Mouse (Mus musculus): ENCODE results near the gene Hfm1.

Hfm1 gene

DNA sequence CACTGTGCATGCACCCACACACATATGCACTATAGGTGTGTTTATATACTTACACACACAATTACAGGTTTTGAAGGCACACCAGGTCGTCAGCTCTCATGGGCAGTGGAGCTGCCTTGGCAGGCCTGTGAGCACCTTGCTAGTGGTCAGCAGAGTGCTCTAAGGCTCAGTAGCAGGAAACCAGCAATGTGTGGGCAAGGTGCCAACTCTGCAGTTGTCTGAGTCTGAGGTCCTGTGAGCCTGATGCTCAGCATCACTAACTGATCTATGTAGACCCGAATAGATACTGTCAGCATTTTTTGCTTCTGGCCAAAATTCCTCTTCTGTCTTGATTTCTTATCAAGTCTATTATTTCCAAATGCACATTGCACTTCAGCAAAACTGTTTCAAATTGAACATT lies 82.2 kb downstream of the Hfm1 start:
- no peak for DNase-seq (ENCODE audit: low spot score in 2 of 2)

- no peak for DNase-seq (ENCODE audit: low spot score in 2 of 2)
Observed at GRCm38 (mm10) chr5:106833025-106833424, 93.1 kb downstream of the Hfm1 start.

- no peak for DNase-seq (ENCODE audit: low spot score in 2 of 2)
Observed at GRCm38 (mm10) chr5:106831401-106831800, 94.7 kb downstream of the Hfm1 start.

- DNase-seq (ENCODE audit: low spot score in 2 of 2) = no peak
Observed at GRCm38 (mm10) chr5:106830775-106831174, 95.3 kb downstream of the Hfm1 start.

DNA sequence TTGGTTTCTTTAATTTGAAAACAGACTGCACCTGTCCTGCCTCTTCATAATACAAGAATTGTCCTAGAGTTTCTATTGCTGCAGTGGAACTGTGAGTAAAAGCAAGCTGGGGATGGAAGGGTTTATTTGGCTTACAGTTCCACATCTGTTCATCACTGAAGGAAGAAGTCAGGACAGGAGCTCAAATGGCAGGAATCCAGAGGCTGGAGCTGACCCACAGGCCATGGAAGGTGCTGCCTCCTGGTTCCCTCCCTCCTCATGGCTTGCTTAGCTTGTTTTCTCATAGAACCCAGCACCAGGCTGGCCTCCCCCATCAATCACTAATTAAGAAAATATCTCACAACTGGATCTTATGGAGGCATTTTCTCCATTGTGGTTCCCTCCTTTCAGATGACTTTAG lies 99.4 kb downstream of the Hfm1 start:
- DNase-seq (ENCODE audit: low spot score in 2 of 2) = no peak

DNA sequence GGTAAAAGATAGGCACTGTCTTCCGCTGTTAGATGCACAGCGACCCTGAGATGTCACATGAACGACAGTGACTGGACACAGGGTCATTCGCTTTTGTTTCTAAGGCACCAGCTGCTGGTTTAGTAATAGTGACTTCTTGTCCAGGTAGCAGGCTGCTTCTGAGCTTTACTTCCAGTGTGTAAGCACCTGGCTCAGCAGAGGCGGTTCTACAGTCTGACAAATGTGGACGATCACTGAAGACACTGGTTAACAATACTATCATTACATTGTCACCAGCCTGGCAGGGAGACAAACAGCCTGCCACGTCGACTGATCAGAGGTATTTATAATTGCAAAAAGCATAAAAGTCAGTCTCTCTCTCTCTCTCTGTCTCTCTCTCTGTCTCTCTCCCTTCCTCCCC lies 100.1 kb downstream of the Hfm1 start:
- DNase-seq (ENCODE audit: low spot score in 2 of 2) = no peak

- DNase-seq (ENCODE audit: low spot score in 2 of 2) = no peak
Observed at GRCm38 (mm10) chr5:106825301-106825853, 100.7 kb downstream of the Hfm1 start.

GRCm38 (mm10) chr5:106824716-106825115 lies 101.4 kb downstream of the Hfm1 start:
- DNase-seq (ENCODE audit: low spot score in 2 of 2) = no peak

- DNase-seq (ENCODE audit: low spot score in 2 of 2) = no peak
Observed at GRCm38 (mm10) chr5:106819630-106820029, 106.5 kb downstream of the Hfm1 start.

GRCm38 (mm10) chr5:106815923-106816654 lies 110.0 kb downstream of the Hfm1 start:
- DNase-seq (ENCODE audit: low spot score in 2 of 2) = no peak

DNA sequence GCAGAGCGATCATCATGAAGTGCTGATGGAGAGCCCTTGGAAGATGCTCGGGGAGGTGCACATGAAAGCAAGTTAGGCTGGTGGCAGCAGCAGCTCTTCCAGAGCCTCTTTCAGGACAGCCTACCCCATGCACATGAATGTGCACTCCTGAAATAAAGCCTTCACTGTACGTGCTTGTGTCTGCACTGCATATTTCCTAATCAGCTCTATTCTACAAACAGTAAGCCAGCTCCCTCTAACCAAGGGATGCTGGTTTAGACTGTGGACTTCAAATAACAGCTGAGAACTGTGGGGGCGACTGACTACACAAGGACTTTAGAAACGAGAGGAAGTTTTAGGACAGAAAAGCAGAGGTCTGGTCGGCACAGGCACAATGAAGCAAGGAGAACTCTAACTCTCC lies 111.5 kb downstream of the Hfm1 start:
- no peak for DNase-seq (ENCODE audit: low spot score in 2 of 2)

DNA sequence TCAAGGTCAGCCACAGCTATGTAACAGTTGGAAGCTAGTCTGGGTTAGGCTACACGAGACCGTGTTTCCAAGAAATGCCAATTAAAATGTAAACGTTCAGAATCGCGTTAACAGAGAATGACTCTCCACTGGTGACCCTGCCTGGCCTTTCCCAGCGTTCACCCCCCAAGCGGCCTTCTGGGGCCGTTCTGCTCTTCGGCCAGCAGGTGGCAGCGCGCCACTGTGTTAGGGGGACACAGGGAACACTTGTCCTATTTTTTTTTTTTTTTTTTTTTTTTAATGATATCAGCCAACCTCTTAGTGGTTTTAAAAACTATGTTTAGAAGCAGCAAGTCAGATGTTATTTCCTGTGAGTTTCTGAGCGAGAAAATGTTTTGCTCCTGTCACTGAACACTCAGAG lies 123.0 kb downstream of the Hfm1 start:
- peak; percentile 32 to 61 for DNase-seq (ENCODE audit: low spot score in 2 of 2)

DNA sequence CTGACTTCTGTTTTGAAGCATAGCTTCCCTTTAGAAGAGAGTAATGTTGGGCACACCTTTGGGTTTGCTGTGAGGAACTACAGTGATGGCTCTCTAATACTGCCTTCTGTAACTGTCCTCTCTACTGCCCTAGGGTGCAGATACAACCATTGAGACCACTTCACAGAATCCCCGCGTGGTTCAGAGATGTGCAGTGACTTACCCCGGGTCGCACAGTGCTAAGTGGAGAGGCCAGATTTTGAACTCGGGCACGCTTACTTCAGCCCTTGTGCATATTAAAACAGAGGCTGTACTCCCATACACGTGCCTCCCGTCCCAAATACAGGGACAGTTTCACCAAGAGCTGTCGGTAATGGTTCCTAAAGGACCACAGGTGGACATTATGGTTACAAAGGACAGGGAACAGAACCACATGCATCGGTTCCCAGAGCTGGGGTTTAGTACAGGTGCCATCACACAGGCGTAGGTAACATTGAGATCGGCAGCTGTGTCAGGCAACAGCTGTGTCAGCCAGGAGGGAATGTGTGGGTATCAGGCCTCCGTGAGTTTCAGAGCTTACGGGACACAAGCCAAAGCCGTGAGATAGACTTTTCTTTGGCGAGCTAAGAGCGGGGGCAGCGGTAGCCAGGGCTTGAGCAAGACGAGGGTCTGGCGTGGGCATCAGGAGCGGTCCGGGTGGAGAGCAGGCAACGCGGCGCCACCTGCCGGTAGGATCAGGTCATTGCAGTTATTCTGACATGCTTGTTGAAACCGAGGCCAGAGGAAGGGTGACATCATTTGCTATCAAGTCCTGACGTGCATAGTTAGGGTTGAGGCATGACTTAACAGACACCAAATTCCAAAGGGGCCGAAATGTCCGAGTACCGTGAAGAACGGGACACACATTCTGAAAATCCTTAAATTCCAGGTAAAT lies 124.0 kb downstream of the Hfm1 start:
- DNase-seq (ENCODE audit: low spot score in 2 of 2) = peak; percentile 66 to 79

- no peak for DNase-seq (ENCODE audit: low spot score in 2 of 2)
Observed at GRCm38 (mm10) chr5:106801215-106801863, 124.8 kb downstream of the Hfm1 start.

DNA sequence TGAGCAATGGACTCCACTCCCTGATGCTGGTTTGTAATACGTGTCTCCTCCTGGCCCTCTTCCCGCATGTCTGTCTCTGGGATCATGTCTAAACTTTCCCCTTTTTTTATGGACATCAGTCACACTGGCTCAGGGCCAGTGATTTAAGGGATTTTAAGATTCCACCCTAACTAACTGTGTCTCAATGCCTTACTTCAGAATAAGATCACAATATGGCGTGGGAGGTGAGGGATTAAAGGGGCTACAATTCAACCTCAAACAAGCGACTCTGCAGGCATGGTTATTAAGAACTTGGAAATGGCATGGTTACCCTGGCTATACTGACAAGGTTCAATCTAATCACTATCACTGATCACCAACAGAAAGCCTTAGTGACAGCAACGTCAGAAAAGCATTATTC lies 128.2 kb downstream of the Hfm1 start:
- no peak for DNase-seq (ENCODE audit: low spot score in 2 of 2)

- no peak for DNase-seq (ENCODE audit: low spot score in 2 of 2)
Observed at GRCm38 (mm10) chr5:106791241-106791572, 134.9 kb downstream of the Hfm1 start.

- DNase-seq (ENCODE audit: low spot score in 2 of 2) = no peak
Observed at GRCm38 (mm10) chr5:106790496-106791240, 135.5 kb downstream of the Hfm1 start.
